Mouse (Mus musculus) kidney, postnatal 0 days (tissue): ENCODE measurements around the gene Nrp2. TPM values are rescaled to one million over a fixed set of nuclear protein-coding genes. Genes with fewer than 3 reads are reported as not detected.

Experiments
- ATAC-seq: fragments of 200-750 bp; cut with Nextera tagmentation; replicated peaks from 2 replicates; pipeline ENCODE4 v1.8.0; 2017; ENCODE audit warnings: low read depth, moderate number of reproducible peaks, moderate TSS enrichment, moderate library complexity; ENCODE audit not compliant: low FRiP score
- DNase-seq: peaks from one replicate; pipeline ENCODE4 v3.0.0-alpha.2; 2016; ENCODE audit warnings: low spot score
- H3K27ac ChIP-seq: fragments of 300-500 bp; sonication (generic); 2 replicates; pipeline ENCODE4 v1.5.1; 2014; ENCODE audit warnings: mild to moderate bottlenecking
- H3K27me3 ChIP-seq: fragments of 300-500 bp; sonication (generic); 2 replicates; pipeline ENCODE4 v1.6.1; 2014; ENCODE audit warnings: low read length, mixed read lengths; ENCODE audit not compliant: insufficient read depth
- H3K36me3 ChIP-seq: fragments of 300-500 bp; sonication (generic); 2 replicates; pipeline ENCODE4 v1.6.1; 2014; ENCODE audit warnings: low read length, mixed read lengths; ENCODE audit not compliant: insufficient read depth
- H3K4me1 ChIP-seq: fragments of 300-500 bp; sonication (generic); replicated peaks from 2 replicates; pipeline ENCODE4 v1.6.1; 2014; ENCODE audit warnings: antibody characterized with exemption, low read length, mixed read lengths; ENCODE audit not compliant: insufficient read depth
- H3K4me2 ChIP-seq: fragments of 300-500 bp; sonication (generic); 2 replicates; pipeline ENCODE4 v1.6.1; 2014; ENCODE audit warnings: mild to moderate bottlenecking, low read length, moderate library complexity, mixed read lengths
- H3K4me3 ChIP-seq: fragments of 300-500 bp; sonication (generic); replicated peaks from 2 replicates; pipeline ENCODE4 v1.5.1; 2014; ENCODE audit warnings: low read depth, low read length
- H3K9ac ChIP-seq: fragments of 300-500 bp; sonication (generic); 2 replicates; pipeline ENCODE4 v1.6.1; 2014; ENCODE audit warnings: low read depth, low read length
- H3K9me3 ChIP-seq: fragments of 300-500 bp; sonication (generic); replicated peaks from 2 replicates; pipeline ENCODE4 v1.6.1; 2016; ENCODE audit warnings: low read length, inconsistent platforms, mixed read lengths
- CTCF ChIP-seq: IDR thresholded peaks from 2 replicates; pipeline ENCODE4 v1.5.1; 2016; ENCODE audit warnings: antibody characterized with exemption, low read depth, mild to moderate bottlenecking, moderate library complexity
- WGBS: fragments of 180-500 bp; shearing (Covaris S2); extraction: QIAGEN DNeasy Blood & Tissue Kit; methylation state at CpG from one replicate; pipeline ENCODE4 v1.1.7; 2014; 5-methylcytosine and 5-hydroxymethylcytosine counted together
- polyA plus RNA-seq: library from polyadenylated mRNA; unstranded; fragments of >200 nt; fragmentation: Nextera tagmentation; extraction: Ambion mirVana; gene quantifications from 2 replicates; pipeline ENCODE4 v1.2.1, GENCODE M21; 2015

Gene Nrp2
- polyA plus RNA-seq, 1 experiment from 2014 or later = 5.6 TPM

GRCm38 (mm10) chr1:62735835-62736234, 32.8 kb downstream of the Nrp2 start:
- H3K9ac ChIP-seq = no peak overlapping the region
- peaks cover 4% of the 10 kb centered on the region; the same call in 1 of the 2 replicates for H3K4me1 ChIP-seq
- no peak overlapping the region for H3K4me2 ChIP-seq
- no peaks in the 10 kb centered on the region for H3K27me3 ChIP-seq
- H3K9me3 ChIP-seq = no peaks in the 10 kb centered on the region
- H3K36me3 ChIP-seq = no peaks in the 10 kb centered on the region
- no peak overlapping the region for H3K27ac ChIP-seq
- DNase-seq (no peak), ATAC-seq (no peak)
- no peak for TF ChIP-seq CTCF
- 69% methylated on average over 4 of the region's 4 CpGs for WGBS
- no peak overlapping the region for H3K4me3 ChIP-seq

GRCm38 (mm10) chr1:62736455-62737012, 33.4 kb downstream of the Nrp2 start:
- Histone ChIP-seq H3K9ac (no peak overlapping the region), H3K36me3 (no peaks in the 10 kb centered on the region), H3K4me1 (peaks cover 4% of the 10 kb centered on the region; the same call in 1 of the 2 replicates), H3K4me3 (no peak overlapping the region), H3K27me3 (no peaks in the 10 kb centered on the region), H3K27ac (no peak overlapping the region), H3K4me2 (no peak overlapping the region), H3K9me3 (no peaks in the 10 kb centered on the region)
- ATAC-seq (no peak), DNase-seq (no peak)
- 53% methylated on average over 8 of the region's 8 CpGs for WGBS
- TF ChIP-seq CTCF = no peak

- 91% methylated on average over 11 of the region's 11 CpGs for WGBS
- H3K4me1 ChIP-seq = peaks cover 4% of the 10 kb centered on the region; the same call in 1 of the 2 replicates
- H3K27ac ChIP-seq = no peak overlapping the region
- H3K9me3 ChIP-seq = no peaks in the 10 kb centered on the region
- H3K4me3 ChIP-seq = no peak overlapping the region
- H3K4me2 ChIP-seq = no peak overlapping the region
- H3K9ac ChIP-seq = no peak overlapping the region
- DNase-seq (no peak), ATAC-seq (no peak)
- no peaks in the 10 kb centered on the region for H3K27me3 ChIP-seq
- TF ChIP-seq CTCF = no peak
- no peaks in the 10 kb centered on the region for H3K36me3 ChIP-seq
Measured at GRCm38 (mm10) chr1:62738165-62738564, 35.1 kb downstream of the Nrp2 start.

GRCm38 (mm10) chr1:62742092-62742491, 39.0 kb downstream of the Nrp2 start:
- no peak for TF ChIP-seq CTCF
- WGBS = 20% methylated on average over 3 of the region's 3 CpGs
- Histone ChIP-seq H3K4me1 (no peaks in the 10 kb centered on the region), H3K4me2 (no peak overlapping the region), H3K27me3 (no peaks in the 10 kb centered on the region), H3K36me3 (0 out of 2 replicates have a peak, but pooled peaks cover under 1% of the 10 kb centered on the region), H3K9me3 (no peaks in the 10 kb centered on the region), H3K9ac (no peak overlapping the region), H3K4me3 (no peak overlapping the region), H3K27ac (no peak overlapping the region)
- peak; percentile 50 for DNase-seq
- no peak for ATAC-seq

- 28% methylated on average over 8 of the region's 8 CpGs for WGBS
- no peak overlapping the region for H3K27ac ChIP-seq
- 0 out of 2 replicates have a peak, but pooled peaks cover 2% of the 10 kb centered on the region for H3K36me3 ChIP-seq
Measured at GRCm38 (mm10) chr1:62743064-62743694, 40.1 kb downstream of the Nrp2 start.

GRCm38 (mm10) chr1:62745889-62746288, 42.8 kb downstream of the Nrp2 start:
- WGBS = 91% methylated on average over 8 of the region's 8 CpGs
- Histone ChIP-seq H3K4me1 (no peaks in the 10 kb centered on the region), H3K4me2 (no peak overlapping the region), H3K27ac (no peak overlapping the region), H3K36me3 (0 out of 2 replicates have a peak, but pooled peaks cover 2% of the 10 kb centered on the region), H3K4me3 (no peak overlapping the region), H3K27me3 (no peaks in the 10 kb centered on the region), H3K9me3 (no peaks in the 10 kb centered on the region), H3K9ac (no peak overlapping the region)
- DNase-seq (no peak), ATAC-seq (no peak)
- TF ChIP-seq CTCF = no peak

More at GRCm38 (mm10) chr1:62743064-62743694, 40.1 kb downstream of the Nrp2 start:
- H3K27me3 ChIP-seq = no peaks in the 10 kb centered on the region
- no peak overlapping the region for H3K4me2 ChIP-seq
- DNase-seq (no peak), ATAC-seq (0 out of 2 replicates have a peak, but pooled peaks have one; percentile 17)
- H3K9me3 ChIP-seq = no peaks in the 10 kb centered on the region
- H3K9ac ChIP-seq = no peak overlapping the region
- no peak overlapping the region for H3K4me3 ChIP-seq
- peak; percentile 17; the same call in 1 of the 2 replicates for TF ChIP-seq CTCF
- no peaks in the 10 kb centered on the region for H3K4me1 ChIP-seq
